Mouse (Mus musculus): ENCODE data around the gene Defb48. TPM values are rescaled to one million over a fixed set of nuclear protein-coding genes. Genes with fewer than 3 reads are reported as not detected.

The Defb48 gene
- not detected in 2 replicates for polyA plus RNA-seq (2014; fragmentation: Nextera tagmentation; extraction: Ambion mirVana)

- ATAC-seq (replicated peaks; ENCODE audit: insufficient number of reproducible peaks, low FRiP score, low TSS enrichment): no peak
- H3K4me1 ChIP-seq (ENCODE audit: control insufficient read depth, insufficient read depth, low read length): no peaks in the 10 kb centered on the region
- no peak within 1 kb of the TSS for H3K4me3 ChIP-seq (ENCODE audit: low read depth, low read length)
- H3K9me3 ChIP-seq (replicated peaks; ENCODE audit: control insufficient read depth, low read length): no peaks in the 10 kb centered on the region
- H3K4me2 ChIP-seq: no peak within 1 kb of the TSS
- H3K36me3 ChIP-seq (ENCODE audit: control insufficient read depth, insufficient read depth, low read length): no peaks in the 10 kb centered on the region
- H3K27ac ChIP-seq (ENCODE audit: low read depth, low read length): no peak within 1 kb of the TSS
- 57% methylated on average over 1 of the region's 1 CpGs for WGBS (ENCODE audit: insufficient replicate concordance)
- H3K9ac ChIP-seq (ENCODE audit: low read depth, low read length): no peak within 1 kb of the TSS
- no peaks in the 10 kb centered on the region for H3K27me3 ChIP-seq (ENCODE audit: control insufficient read depth, insufficient read depth, low read length)
Observed at GRCm38 (mm10) chr14:62984410-62984809, at the start of gene Defb48. Defb48 (minus strand) TSS chr14:62984510.

GRCm38 (mm10) chr14:63020524-63021156 is 36.3 kb upstream of the Defb48 start:
- Histone ChIP-seq H3K4me1 (ENCODE audit: control insufficient read depth, insufficient read depth, low read length) (peaks cover 15% of the 10 kb centered on the region), H3K36me3 (ENCODE audit: control insufficient read depth, insufficient read depth, low read length) (no peaks in the 10 kb centered on the region), H3K9ac (ENCODE audit: low read depth, low read length) (no peak overlapping the region), H3K4me2 (no peak overlapping the region), H3K27ac (ENCODE audit: low read depth, low read length) (no peak overlapping the region), H3K9me3 (replicated peaks; ENCODE audit: control insufficient read depth, low read length) (no peaks in the 10 kb centered on the region), H3K27me3 (ENCODE audit: control insufficient read depth, insufficient read depth, low read length) (peaks cover 12% of the 10 kb centered on the region), H3K4me3 (ENCODE audit: low read depth, low read length) (no peak overlapping the region)
- ATAC-seq (replicated peaks; ENCODE audit: insufficient number of reproducible peaks, low FRiP score, low TSS enrichment): no peak
- 39% methylated on average over 6 of the region's 6 CpGs for WGBS (ENCODE audit: insufficient replicate concordance)

DNA sequence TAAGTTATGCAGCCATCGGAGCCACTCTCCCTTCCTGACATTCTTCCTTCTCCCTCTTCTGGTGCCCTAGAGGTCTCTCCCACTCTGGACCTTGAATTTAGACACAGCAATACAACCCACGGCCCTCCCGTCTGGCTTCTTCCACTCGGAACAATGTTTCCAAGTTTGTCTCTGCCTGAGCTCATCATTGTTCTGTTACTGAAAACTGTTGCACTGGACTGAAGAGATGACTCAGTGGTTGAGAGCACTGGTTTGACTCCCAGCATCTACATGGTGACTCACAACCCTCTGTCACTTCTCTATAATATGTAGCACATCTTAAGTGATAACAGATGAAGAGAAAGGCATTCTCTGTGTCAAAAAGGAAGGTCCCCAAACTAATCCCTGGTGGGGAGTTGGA is 30.4 kb upstream of the Defb48 start:
- 65% methylated on average over 4 of the region's 4 CpGs for WGBS (ENCODE audit: insufficient replicate concordance)
- no peaks in the 10 kb centered on the region for H3K9me3 ChIP-seq (replicated peaks; ENCODE audit: control insufficient read depth, low read length)
- no peak overlapping the region for H3K9ac ChIP-seq (ENCODE audit: low read depth, low read length)
- H3K27me3 ChIP-seq (ENCODE audit: control insufficient read depth, insufficient read depth, low read length): 0 out of 2 replicates have a peak, but pooled peaks cover 5% of the 10 kb centered on the region
- H3K27ac ChIP-seq (ENCODE audit: low read depth, low read length): no peak overlapping the region
- H3K4me1 ChIP-seq (ENCODE audit: control insufficient read depth, insufficient read depth, low read length): peaks cover 3% of the 10 kb centered on the region; the same call in 1 of the 2 replicates
- H3K4me3 ChIP-seq (ENCODE audit: low read depth, low read length): no peak overlapping the region
- H3K4me2 ChIP-seq: no peak overlapping the region
- ATAC-seq (replicated peaks; ENCODE audit: insufficient number of reproducible peaks, low FRiP score, low TSS enrichment): no peak
- H3K36me3 ChIP-seq (ENCODE audit: control insufficient read depth, insufficient read depth, low read length): no peaks in the 10 kb centered on the region

GRCm38 (mm10) chr14:63013082-63013481 is 28.8 kb upstream of the Defb48 start:
- H3K4me2 ChIP-seq: no peak overlapping the region
- no peaks in the 10 kb centered on the region for H3K9me3 ChIP-seq (replicated peaks; ENCODE audit: control insufficient read depth, low read length)
- no peaks in the 10 kb centered on the region for H3K36me3 ChIP-seq (ENCODE audit: control insufficient read depth, insufficient read depth, low read length)
- H3K27me3 ChIP-seq (ENCODE audit: control insufficient read depth, insufficient read depth, low read length): 0 out of 2 replicates have a peak, but pooled peaks cover 5% of the 10 kb centered on the region
- 75% methylated on average over 4 of the region's 4 CpGs for WGBS (ENCODE audit: insufficient replicate concordance)
- ATAC-seq (replicated peaks; ENCODE audit: insufficient number of reproducible peaks, low FRiP score, low TSS enrichment): no peak
- H3K9ac ChIP-seq (ENCODE audit: low read depth, low read length): no peak overlapping the region
- H3K4me1 ChIP-seq (ENCODE audit: control insufficient read depth, insufficient read depth, low read length): no peaks in the 10 kb centered on the region
- H3K27ac ChIP-seq (ENCODE audit: low read depth, low read length): no peak overlapping the region
- no peak overlapping the region for H3K4me3 ChIP-seq (ENCODE audit: low read depth, low read length)

DNA sequence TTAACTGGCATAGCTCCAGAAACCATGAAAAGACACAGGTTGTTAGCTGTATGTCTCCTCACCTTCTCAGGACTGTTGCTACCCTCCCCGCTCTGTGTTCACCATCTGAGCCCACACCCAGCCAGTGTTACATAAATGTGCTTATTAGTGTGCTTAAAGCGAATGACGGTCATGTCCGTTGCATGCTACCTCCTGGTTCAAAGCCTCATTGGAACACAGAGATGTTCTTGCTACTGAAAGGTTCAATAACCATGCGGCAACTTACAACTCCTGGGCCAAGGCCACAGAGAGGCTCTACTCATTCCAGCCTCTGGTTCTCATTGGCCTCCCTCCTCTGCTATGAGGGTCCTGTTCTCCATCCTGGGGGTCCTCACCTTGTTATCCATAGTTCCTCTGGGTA is 27.2 kb upstream of the Defb48 start, which contains the start of gene Defb43:
Defb43 (plus strand) TSS at position 301 of the 400 bp plus-strand sequence.
- no peak within 1 kb of the TSS for H3K27ac ChIP-seq (ENCODE audit: low read depth, low read length)
- H3K9me3 ChIP-seq (replicated peaks; ENCODE audit: control insufficient read depth, low read length): no peaks in the 10 kb centered on the region
- H3K4me3 ChIP-seq (ENCODE audit: low read depth, low read length): no peak within 1 kb of the TSS
- ATAC-seq (replicated peaks; ENCODE audit: insufficient number of reproducible peaks, low FRiP score, low TSS enrichment): no peak
- H3K27me3 ChIP-seq (ENCODE audit: control insufficient read depth, insufficient read depth, low read length): 0 out of 2 replicates have a peak, but pooled peaks cover 5% of the 10 kb centered on the region
- 93% methylated on average over 5 of the region's 5 CpGs for WGBS (ENCODE audit: insufficient replicate concordance)
- H3K4me2 ChIP-seq: no peak within 1 kb of the TSS
- H3K4me1 ChIP-seq (ENCODE audit: control insufficient read depth, insufficient read depth, low read length): no peaks in the 10 kb centered on the region
- no peaks in the 10 kb centered on the region for H3K36me3 ChIP-seq (ENCODE audit: control insufficient read depth, insufficient read depth, low read length)
- H3K9ac ChIP-seq (ENCODE audit: low read depth, low read length): no peak within 1 kb of the TSS

GRCm38 (mm10) chr14:63002588-63002987 is 18.3 kb upstream of the Defb48 start:
- 60% methylated on average over 2 of the region's 2 CpGs for WGBS (ENCODE audit: insufficient replicate concordance)
- no peak for ATAC-seq (replicated peaks; ENCODE audit: insufficient number of reproducible peaks, low FRiP score, low TSS enrichment)
- Histone ChIP-seq H3K27me3 (ENCODE audit: control insufficient read depth, insufficient read depth, low read length) (no peaks in the 10 kb centered on the region), H3K4me1 (ENCODE audit: control insufficient read depth, insufficient read depth, low read length) (no peaks in the 10 kb centered on the region), H3K9ac (ENCODE audit: low read depth, low read length) (no peak overlapping the region), H3K9me3 (replicated peaks; ENCODE audit: control insufficient read depth, low read length) (no peaks in the 10 kb centered on the region), H3K4me2 (no peak overlapping the region), H3K36me3 (ENCODE audit: control insufficient read depth, insufficient read depth, low read length) (no peaks in the 10 kb centered on the region), H3K27ac (ENCODE audit: low read depth, low read length) (no peak overlapping the region), H3K4me3 (ENCODE audit: low read depth, low read length) (no peak overlapping the region)

DNA sequence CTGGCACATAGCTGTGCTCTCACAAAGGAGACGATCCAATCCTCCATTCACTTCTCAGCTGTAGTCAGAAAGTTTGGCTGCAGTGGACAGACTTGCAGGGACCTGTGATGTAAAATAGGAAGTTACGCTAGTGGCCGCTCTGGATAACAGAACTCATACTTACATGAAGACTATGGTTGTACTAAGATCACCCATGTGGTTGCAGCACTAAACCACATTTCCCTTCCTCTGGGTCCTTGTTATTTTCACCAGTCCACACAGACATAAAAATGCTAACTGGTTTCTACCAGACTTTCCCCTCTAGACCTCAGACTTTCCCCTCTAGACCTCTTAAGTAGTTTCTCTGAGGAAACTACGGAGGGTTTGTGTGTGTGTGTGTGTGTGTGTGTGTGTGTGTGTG is 14.7 kb upstream of the Defb48 start:
- no peaks in the 10 kb centered on the region for H3K36me3 ChIP-seq (ENCODE audit: control insufficient read depth, insufficient read depth, low read length)
- H3K4me1 ChIP-seq (ENCODE audit: control insufficient read depth, insufficient read depth, low read length): no peaks in the 10 kb centered on the region
- H3K27ac ChIP-seq (ENCODE audit: low read depth, low read length): no peak overlapping the region
- H3K9me3 ChIP-seq (replicated peaks; ENCODE audit: control insufficient read depth, low read length): no peaks in the 10 kb centered on the region
- H3K4me2 ChIP-seq: no peak overlapping the region
- no peak overlapping the region for H3K4me3 ChIP-seq (ENCODE audit: low read depth, low read length)
- no peaks in the 10 kb centered on the region for H3K27me3 ChIP-seq (ENCODE audit: control insufficient read depth, insufficient read depth, low read length)
- no peak overlapping the region for H3K9ac ChIP-seq (ENCODE audit: low read depth, low read length)
- WGBS (ENCODE audit: insufficient replicate concordance): 78% methylated on average over 4 of the region's 4 CpGs
- ATAC-seq (replicated peaks; ENCODE audit: insufficient number of reproducible peaks, low FRiP score, low TSS enrichment): no peak

DNA sequence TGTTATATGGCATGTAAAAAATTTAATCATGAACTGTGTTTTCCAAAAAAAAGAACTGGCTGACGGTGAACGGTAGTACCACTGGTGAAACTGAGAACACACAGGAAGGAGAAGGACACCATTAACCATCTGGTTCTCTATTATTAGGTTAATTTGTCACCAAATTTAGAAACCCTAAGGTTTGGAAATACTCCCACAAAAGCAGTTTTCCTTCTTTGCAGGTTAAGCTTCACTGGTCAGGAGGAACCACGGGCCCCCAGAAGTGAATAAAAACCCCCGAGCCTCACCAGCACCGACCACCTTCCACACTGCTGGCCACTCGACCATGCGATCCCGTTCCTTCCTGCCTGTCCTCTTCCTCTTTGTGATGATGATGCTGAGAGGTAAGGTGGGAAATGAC is 13.5 kb upstream of the Defb48 start, which contains the start of gene Defb47:
Defb47 (plus strand) TSS at position 301 of the 400 bp plus-strand sequence.
- H3K9ac ChIP-seq (ENCODE audit: low read depth, low read length): no peak within 1 kb of the TSS
- no peaks in the 10 kb centered on the region for H3K4me1 ChIP-seq (ENCODE audit: control insufficient read depth, insufficient read depth, low read length)
- no peak within 1 kb of the TSS for H3K27ac ChIP-seq (ENCODE audit: low read depth, low read length)
- 82% methylated on average over 8 of the region's 8 CpGs for WGBS (ENCODE audit: insufficient replicate concordance)
- H3K27me3 ChIP-seq (ENCODE audit: control insufficient read depth, insufficient read depth, low read length): no peaks in the 10 kb centered on the region
- no peak within 1 kb of the TSS for H3K4me3 ChIP-seq (ENCODE audit: low read depth, low read length)
- no peaks in the 10 kb centered on the region for H3K36me3 ChIP-seq (ENCODE audit: control insufficient read depth, insufficient read depth, low read length)
- H3K9me3 ChIP-seq (replicated peaks; ENCODE audit: control insufficient read depth, low read length): no peaks in the 10 kb centered on the region
- H3K4me2 ChIP-seq: no peak within 1 kb of the TSS
- ATAC-seq (replicated peaks; ENCODE audit: insufficient number of reproducible peaks, low FRiP score, low TSS enrichment): no peak
